Mouse (Mus musculus) G1E-ER4 (cell line): ENCODE results near the gene Tmem205. TPM values are rescaled to one million over a fixed set of nuclear protein-coding genes. Genes with fewer than 3 reads are reported as not detected.

Experiments used
- GATA1 ChIP-seq: IDR thresholded peaks from one replicate; pipeline ENCODE4 v1.8.0; 2012; ENCODE audit warnings: low read length, inconsistent platforms
- polyA plus RNA-seq: library from polyadenylated mRNA; stranded (reverse); fragments of >175 nt; gene quantifications from 2 replicates; pipeline ENCODE4 v1.2.3, GENCODE M21; 2012

Tmem205 gene
- polyA plus RNA-seq, 1 experiment = 18.6 TPM

DNA sequence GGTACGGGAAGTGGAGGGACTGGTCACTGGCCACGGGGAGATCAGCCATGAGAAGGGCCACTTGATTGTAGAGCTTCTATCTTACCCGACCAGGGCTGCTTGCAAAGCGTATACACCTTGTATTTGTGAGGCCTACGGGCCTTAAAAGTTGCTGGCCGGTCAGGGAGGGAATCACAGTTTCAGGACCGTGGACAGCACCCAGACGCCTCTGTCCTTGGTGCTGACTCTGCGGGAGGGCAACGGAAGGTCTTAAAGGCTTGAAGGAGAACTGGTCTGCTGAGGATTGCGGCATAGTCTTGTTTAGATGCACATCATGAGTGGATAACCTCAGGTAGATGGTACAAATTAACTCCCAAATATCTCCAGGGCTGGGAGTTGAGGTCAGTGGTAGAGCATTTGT, 23.0 kb upstream of the Tmem205 start:
- no peak for TF ChIP-seq GATA1

DNA sequence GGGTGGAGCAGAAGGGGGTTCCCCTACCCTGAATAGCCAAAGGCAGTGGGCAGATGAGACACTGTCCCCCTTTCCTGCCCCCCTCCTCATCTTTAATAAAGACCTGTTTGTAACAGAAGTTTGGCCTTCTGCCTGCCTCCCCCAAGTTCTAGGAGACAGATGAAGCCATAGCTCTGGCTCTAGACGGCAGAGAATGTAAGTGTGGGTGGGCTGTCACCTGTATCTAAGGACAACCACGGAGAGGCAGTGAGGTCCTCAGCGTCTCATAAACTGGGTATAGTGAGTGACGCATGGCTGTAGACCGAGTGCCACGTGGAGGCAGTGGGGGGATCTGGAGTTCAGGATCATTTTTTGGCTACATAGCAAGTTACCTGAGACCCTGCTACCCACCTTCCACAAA, 21.4 kb upstream of the Tmem205 start:
- TF ChIP-seq GATA1 = no peak

DNA sequence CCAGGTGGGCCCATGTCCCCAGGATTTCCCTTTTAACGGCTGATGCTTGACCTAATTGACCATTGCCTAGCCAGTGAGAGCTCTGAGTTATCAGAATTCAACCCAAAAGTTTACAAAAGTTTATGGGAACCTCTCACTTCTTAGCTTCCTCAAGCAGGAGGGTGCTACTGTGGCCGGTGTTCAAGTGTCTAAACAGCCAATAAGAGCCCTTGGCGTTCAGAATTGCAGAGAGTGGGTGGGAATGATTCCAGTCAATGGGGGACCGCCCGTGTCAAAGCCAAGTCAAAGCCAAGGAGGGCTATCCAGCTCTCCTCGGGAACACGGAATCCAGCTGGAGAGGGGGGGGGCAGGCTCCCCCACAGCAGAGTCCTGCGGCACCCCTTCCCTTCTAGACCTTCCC, 20.8 kb upstream of the Tmem205 start:
- no peak for TF ChIP-seq GATA1

DNA sequence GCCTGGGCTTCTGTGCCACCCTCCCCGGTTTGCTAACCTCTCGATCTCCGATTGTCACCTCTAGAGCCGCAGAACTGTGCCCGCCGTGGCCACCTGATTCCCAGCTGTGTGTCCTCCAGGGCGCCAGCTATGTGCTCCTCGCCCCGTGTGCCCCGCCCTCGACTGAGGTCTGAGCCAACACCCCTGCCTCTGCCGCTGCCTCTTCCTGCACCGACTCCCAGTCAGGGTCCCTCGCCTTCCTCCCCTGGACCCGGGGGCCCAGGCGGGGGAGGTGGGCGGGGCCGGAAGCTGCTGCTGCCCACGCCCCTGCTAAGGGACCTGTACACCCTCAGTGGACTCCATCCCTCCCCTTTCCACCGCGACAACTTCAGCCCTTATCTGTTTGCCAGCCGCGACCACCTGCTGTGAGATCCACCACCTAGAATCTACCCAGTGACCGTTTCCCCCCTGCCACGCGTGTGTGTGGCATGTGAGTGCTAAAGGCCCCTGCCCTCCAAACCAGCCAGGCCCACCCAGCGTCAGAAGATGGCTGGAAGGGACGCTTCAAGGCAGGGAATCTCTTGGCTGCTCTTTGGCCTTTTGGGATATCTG, 20.3 kb upstream of the Tmem205 start:
- TF ChIP-seq GATA1 = no peak

DNA sequence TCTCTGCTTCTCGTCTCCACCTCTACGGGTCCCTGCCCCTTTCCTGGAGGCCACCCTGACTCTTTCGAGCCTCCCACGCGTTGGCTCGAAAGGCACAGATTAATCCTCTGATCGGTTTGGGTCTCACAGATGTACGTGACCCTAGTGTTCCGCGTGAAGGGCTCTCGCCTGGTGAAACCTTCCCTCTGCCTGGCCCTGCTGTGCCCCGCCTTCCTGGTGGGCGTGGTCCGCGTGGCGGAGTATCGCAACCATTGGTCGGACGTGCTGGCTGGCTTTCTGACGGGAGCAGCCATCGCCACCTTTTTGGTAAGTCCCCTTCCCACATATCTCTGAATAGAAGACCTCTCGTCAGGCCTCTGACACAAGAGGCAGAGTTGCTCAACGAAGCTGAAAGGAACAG, 16.9 kb upstream of the Tmem205 start:
- no peak for TF ChIP-seq GATA1

DNA sequence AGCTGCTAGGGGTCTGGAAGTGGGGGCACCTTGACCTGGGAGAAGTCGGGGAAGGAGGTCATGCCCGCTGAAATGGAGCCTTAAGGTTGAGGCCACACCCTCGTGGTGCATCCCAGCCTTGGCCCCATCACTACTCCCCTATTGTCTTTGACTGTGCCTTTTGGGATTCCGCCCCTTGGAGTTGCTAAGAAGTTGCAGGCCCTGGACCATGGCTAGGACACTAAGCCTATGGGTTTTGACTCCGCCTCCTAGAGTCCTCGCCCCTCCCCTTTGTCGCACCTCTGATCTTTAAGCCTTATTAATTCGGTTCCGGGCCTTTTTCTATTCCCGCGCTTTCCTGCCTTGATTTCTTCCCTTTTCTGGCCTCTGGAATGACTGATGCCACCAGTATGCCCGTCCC, 16.3 kb upstream of the Tmem205 start:
- TF ChIP-seq GATA1 = no peak

DNA sequence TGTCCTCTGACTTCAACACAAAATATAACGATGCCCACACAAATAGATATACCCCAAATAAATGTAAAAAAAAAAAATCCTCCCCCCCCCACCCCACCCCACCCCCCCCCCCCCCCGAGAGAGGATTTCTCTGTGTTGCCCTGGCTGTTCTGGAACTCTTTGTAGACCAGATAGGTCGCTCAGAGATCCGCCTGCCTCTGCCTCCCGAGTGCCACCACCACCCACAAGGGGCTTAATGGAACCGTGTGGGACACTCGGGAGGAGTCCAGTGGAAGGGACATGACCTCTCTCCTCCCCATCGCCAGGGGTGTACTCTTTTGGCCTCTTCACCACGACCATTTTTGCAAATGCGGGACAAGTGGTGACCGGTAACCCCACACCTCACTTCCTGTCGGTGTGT, 15.7 kb upstream of the Tmem205 start:
- TF ChIP-seq GATA1 = no peak

DNA sequence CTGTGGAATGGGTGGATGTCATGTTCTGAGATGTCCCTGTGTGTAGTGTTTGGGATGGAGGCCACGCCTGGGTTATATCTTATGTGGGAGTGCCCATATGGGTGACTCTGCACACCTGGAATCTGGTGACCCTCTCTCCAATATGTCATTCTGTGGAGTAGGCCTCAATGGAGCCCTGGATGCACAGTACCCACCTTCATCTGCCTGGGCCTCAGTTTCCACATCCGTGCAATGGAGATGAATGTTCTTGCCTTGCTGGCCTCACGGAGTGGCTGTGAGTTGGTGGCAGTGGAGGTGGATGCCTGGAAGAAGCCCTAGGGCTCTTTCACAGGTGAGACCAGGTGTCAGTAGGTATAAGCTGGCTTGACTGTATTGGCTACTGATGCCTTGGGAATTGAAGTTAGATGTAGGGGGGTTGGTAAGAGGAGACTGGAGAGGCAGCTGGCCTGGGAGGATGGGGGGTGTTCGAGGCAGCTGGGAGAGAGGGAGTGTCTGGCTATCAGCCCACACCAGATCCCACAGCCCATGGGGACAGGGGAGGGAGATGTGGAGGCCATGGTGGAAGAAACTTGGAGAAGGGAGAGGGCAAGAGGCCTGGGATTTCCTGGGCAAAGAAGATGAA, 11.0 kb upstream of the Tmem205 start:
- no peak for TF ChIP-seq GATA1

DNA sequence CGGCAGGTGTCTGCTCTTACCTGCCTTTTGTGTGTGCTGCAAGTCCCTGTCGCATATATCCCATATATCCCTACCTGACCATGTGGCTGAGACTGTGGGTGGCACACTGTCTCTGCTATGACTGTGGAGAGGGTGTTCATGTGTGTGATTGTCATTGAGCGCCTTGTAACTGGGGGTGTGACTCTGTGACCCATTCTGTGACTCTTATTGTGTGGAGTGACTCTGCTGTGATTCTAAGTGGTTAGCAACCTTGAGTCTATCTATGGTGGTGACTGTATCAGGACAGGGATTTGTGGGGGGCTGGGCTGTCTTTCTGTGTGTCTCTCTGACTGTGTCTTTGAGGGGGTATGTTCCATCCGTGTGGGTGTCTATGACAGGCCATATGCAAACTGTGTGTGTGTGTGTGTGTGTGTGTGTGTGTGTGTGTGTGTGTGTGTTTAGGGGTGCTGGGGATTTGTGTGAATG, 10.4 kb upstream of the Tmem205 start:
- no peak for TF ChIP-seq GATA1

DNA sequence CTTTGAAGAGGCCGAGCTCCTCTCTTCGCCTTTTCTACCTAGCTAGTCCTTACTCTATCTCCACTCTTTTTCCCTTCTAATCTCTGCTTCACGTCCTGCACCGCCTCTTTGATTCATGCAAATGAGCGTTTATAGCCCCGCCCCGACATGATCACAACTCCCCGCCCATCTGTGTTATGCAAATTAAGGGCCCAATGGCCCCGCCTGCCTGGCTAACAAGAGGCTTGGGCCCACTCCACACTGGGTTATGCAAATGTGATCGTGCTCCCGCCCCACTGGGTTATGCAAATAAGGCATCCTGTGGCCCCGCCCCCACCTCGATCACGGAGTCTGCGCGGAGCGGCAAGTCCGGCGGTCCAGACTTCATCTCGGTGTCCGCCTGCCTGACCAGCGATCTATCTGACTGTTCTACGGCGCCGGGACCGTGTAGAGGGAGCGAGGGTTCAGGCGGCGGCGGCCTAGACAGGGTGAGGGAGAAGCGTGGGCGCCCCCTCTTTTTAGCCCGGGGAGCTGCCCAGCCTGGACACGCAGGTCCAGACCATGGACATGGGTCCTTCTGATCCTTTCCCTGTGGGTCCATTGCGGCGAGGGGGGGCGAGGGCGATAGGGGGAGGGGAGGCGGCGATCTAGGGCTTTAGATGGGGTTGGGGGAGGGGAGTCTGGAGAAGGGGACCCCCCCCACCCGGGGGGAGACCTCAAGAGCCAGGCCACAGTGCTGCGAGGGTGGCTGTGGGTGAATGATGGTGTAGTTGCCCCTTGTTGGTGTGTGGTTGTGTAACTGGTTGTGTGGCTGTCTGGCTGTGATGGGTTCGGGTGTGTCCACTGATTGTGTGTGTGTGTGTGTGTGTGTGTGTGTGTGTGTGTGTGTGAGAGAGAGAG, 9.6 kb upstream of the Tmem205 start, which contains the start of gene Plppr2:
TSS of gene Plppr2 (plus strand) at position 342 of the 879 bp plus-strand sequence.
- TF ChIP-seq GATA1 = no peak

DNA sequence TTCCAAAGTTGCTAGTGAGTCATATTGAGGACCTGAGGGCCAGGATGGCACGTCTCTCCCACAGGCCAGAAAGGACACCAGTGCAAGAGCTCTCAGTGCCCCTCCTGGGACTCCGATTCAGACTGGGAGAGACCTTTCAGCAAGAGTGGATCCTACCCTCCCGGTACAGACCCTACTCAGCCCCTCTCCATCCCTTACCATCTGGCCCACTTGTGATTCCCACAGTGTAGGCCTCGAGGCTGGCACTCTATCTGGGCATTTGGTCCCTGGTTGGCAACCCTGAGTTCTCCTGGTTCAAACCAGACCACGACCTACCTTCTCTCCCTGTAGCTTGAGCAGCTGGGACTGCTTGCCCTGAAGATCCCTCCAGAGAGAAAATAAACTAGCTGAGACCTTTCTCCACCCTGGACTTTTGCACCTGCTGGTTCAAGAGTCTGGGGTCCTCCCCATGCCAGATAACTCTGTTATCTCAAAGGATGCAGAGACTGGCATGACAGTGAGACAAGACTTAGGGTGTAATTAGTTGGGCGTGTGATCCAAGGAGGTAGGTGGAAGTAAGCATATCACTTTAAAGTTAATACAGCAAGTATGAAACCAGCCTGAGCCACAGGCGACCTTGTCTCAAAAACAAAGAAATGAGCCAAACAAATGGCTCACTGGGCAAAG, 8.2 kb upstream of the Tmem205 start:
- TF ChIP-seq GATA1 = no peak

DNA sequence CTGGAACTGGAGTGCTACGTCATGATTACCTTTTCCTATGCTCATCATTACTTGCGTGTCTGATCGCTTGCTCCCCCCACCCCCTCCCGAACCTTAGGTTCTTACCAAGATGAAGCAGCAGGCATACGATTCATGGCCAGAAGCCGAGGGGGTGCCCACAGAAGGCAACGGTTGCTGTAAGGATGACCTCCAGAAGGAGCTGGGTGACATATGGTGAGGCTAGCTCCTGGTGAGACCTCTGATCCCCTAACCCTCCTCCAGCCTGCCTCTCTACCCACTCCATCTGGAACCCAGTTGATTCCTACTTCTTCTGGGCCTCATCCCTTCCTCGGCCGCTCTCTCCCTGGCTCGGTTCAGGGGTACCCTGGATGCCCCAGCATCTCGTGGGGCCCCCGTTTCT, 6.7 kb upstream of the Tmem205 start:
- TF ChIP-seq GATA1 = no peak

DNA sequence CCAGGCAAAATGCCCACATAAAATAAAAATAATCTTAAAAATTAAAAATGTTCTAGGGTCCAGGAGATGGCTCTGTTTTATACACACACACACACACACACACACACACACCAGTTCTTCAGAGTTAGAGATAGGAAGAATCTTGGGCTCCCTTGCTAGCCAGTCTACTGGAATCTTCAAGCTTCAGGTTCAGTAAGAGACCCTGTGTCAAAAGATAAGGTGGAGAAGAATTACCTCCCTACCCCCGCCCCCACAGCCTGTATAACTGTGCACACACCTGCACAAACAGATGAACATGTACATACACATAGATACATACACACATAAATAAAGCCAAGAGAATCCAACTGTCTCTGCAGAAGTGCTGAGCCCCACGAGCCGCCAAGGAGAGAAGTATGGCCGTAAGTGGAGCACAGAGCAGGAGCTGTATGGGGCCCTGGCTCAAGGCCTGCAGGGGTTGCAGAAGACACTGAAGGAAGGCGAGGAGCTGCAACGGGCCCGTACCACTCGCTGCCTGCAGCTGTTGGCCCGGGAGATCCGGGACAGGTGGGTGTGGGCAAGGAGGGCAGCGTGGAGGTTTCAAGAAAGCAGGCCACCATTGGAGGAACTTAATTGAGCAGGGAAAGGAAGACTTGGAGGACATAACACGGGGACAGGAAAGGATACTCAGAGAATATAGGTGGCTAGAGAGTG, 5.2 kb upstream of the Tmem205 start:
- no peak for TF ChIP-seq GATA1

DNA sequence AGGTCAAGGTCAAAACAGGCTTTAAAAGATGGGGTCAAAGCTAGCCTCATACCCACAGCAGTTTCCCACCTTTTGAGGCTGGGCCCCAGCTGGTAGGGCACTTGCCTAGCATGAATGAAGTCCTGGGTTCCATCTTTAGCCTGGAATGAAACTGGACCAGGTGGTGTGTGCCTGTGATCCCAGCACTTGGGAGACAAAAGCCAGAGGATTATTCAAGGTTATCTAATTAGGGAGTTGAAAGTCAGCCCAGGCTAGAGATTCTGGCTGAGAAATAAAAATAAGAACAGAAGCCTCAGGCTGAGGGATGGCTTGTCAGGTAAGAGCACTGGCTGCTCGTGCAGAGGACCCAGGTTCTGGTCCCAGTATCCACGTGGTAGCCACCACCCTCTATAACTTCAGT, 4.7 kb upstream of the Tmem205 start:
- TF ChIP-seq GATA1 = no peak

DNA sequence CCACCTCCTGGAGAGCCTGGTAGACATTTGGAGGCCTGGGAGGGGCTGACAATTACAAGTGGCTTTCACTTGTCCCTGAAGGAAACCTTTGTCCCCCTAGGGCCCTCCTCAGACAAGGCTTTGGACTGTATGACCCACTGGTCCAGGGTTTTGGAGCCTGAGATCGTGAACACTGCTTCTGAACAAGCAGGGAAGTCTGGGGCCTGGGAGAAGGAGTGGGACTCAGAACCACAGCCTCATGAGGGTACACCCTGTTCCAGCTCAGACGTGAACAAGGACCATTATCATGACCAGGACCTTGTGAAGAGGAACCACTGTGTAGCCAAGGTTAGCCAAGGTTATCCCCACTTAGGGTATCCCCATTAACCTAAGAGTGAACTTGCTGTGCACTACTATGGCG, 1.9 kb upstream of the Tmem205 start:
- TF ChIP-seq GATA1 = no peak

DNA sequence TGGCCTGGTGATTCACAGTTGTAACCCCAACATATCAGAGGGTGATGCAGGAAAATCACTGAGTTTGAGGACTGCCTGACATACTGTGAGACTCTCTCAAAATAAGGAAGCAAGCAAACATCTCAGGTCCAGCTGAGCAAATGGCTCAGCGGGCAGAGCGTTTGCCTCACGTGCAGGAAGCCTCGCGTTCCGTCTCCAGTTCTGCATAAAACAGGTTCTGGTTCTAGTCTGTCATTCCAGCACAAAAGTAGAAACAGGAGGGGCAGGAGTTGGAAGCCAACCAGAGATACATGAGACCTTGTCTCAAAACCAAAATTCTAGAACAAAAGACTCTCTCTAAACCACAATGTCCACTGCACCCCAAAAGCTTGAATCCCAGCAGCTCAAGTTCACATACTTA, 572 bp downstream of the Tmem205 start:
- no peak for TF ChIP-seq GATA1
